Mouse (Mus musculus) intestine, embryonic 16.5 days (tissue): ENCODE measurements at regions not wholly inside any gene's neighbourhood (a gene's known extent, or its start where the extent isn't known, plus 50 kb on each side); places are given as distances from the start of the nearest gene placed in this dataset.

Experiments used
- ATAC-seq: fragments of 200-750 bp; cut with Nextera tagmentation; 2 replicates; pipeline ENCODE4 v1.8.0; 2017; ENCODE audit warnings: moderate TSS enrichment, moderate library complexity
- H3K27ac ChIP-seq: fragments of 300-500 bp; sonication (generic); 2 replicates; pipeline ENCODE4 v1.5.1; 2014; ENCODE audit warnings: mild to moderate bottlenecking, low read length
- H3K27me3 ChIP-seq: fragments of 300-500 bp; sonication (generic); replicated peaks from 2 replicates; pipeline ENCODE4 v1.6.1; 2014; ENCODE audit warnings: low read length, control low read depth, mixed read lengths; ENCODE audit not compliant: control insufficient read depth, insufficient read depth
- H3K36me3 ChIP-seq: fragments of 300-500 bp; sonication (generic); 2 replicates; pipeline ENCODE4 v1.6.1; 2014; ENCODE audit warnings: low read length, control low read depth; ENCODE audit not compliant: control insufficient read depth, insufficient read depth
- H3K4me1 ChIP-seq: fragments of 300-500 bp; sonication (generic); 2 replicates; pipeline ENCODE4 v1.6.1; 2014; ENCODE audit warnings: low read length, control low read depth, mixed read lengths; ENCODE audit not compliant: control insufficient read depth, insufficient read depth
- H3K4me2 ChIP-seq: fragments of 300-500 bp; sonication (generic); 2 replicates; pipeline ENCODE4 v1.6.1; 2014; ENCODE audit warnings: low read depth, low read length, control low read depth
- H3K4me3 ChIP-seq: fragments of 300-500 bp; sonication (generic); 2 replicates; pipeline ENCODE4 v1.5.1; 2014; ENCODE audit warnings: mild to moderate bottlenecking, low read length
- H3K9ac ChIP-seq: fragments of 300-500 bp; sonication (generic); 2 replicates; pipeline ENCODE4 v1.6.1; 2014; ENCODE audit warnings: low read depth, low read length
- H3K9me3 ChIP-seq: fragments of 300-500 bp; sonication (generic); 2 replicates; pipeline ENCODE4 v1.6.1; 2016; ENCODE audit warnings: low read length, control low read depth; ENCODE audit not compliant: control insufficient read depth
- WGBS: fragments of 180-500 bp; shearing (Covaris S2); extraction: QIAGEN DNeasy Blood & Tissue Kit; methylation state at CpG from one replicate; pipeline ENCODE4 v1.1.7; 2014; 5-methylcytosine and 5-hydroxymethylcytosine counted together

GRCm38 (mm10) chr19:50087277-50087676 lies 591.2 kb downstream of the Sorcs1 start:
- no peak overlapping the region for H3K9ac ChIP-seq
- H3K9me3 ChIP-seq, result no peaks in the 10 kb centered on the region
- no peak overlapping the region for H3K4me3 ChIP-seq
- ATAC-seq, result no peak
- H3K27me3 ChIP-seq, result no peaks in the 10 kb centered on the region
- 64% methylated on average over 6 of the region's 6 CpGs for WGBS
- H3K4me2 ChIP-seq, result no peak overlapping the region
- H3K27ac ChIP-seq, result no peak overlapping the region
- no peaks in the 10 kb centered on the region for H3K4me1 ChIP-seq
- no peaks in the 10 kb centered on the region for H3K36me3 ChIP-seq

- H3K9me3 ChIP-seq, result no peaks in the 10 kb centered on the region
- no peak overlapping the region for H3K4me3 ChIP-seq
- ATAC-seq, result no peak
- no peaks in the 10 kb centered on the region for H3K27me3 ChIP-seq
- H3K4me2 ChIP-seq, result no peak overlapping the region
- H3K27ac ChIP-seq, result no peak overlapping the region
- no peaks in the 10 kb centered on the region for H3K36me3 ChIP-seq
- WGBS, result 82% methylated on average over 6 of the region's 6 CpGs
- no peaks in the 10 kb centered on the region for H3K4me1 ChIP-seq
- H3K9ac ChIP-seq, result no peak overlapping the region
These were observed 600.9 kb downstream of the Sorcs1 start for GRCm38 (mm10) chr19:50077427-50078040.

- no peaks in the 10 kb centered on the region for H3K27me3 ChIP-seq
- no peak for ATAC-seq
- H3K4me1 ChIP-seq, result no peaks in the 10 kb centered on the region
- H3K27ac ChIP-seq, result no peak overlapping the region
- H3K4me3 ChIP-seq, result no peak overlapping the region
- H3K36me3 ChIP-seq, result no peaks in the 10 kb centered on the region
- H3K4me2 ChIP-seq, result no peak overlapping the region
- H3K9me3 ChIP-seq, result no peaks in the 10 kb centered on the region
- no peak overlapping the region for H3K9ac ChIP-seq
- WGBS, result 72% methylated on average over 6 of the region's 6 CpGs
These were observed 618.0 kb downstream of the Sorcs1 start for GRCm38 (mm10) chr19:50060448-50060847.

GRCm38 (mm10) chr19:50052910-50053309 lies 625.5 kb downstream of the Sorcs1 start:
- no peaks in the 10 kb centered on the region for H3K27me3 ChIP-seq
- no peak overlapping the region for H3K4me2 ChIP-seq
- no peak overlapping the region for H3K4me3 ChIP-seq
- WGBS, result 61% methylated on average over 2 of the region's 2 CpGs
- no peaks in the 10 kb centered on the region; the same call in 1 of the 2 replicates for H3K4me1 ChIP-seq
- H3K27ac ChIP-seq, result no peak overlapping the region
- H3K9me3 ChIP-seq, result no peaks in the 10 kb centered on the region
- H3K36me3 ChIP-seq, result no peaks in the 10 kb centered on the region
- peak; percentile 94 for ATAC-seq
- no peak overlapping the region for H3K9ac ChIP-seq

GRCm38 (mm10) chr19:50045761-50046160 lies 632.7 kb downstream of the Sorcs1 start:
- H3K4me3 ChIP-seq, result no peak overlapping the region
- 64% methylated on average over 3 of the region's 3 CpGs for whole genome bisulfite sequencing
- H3K4me2 ChIP-seq, result no peak overlapping the region
- H3K36me3 ChIP-seq, result no peaks in the 10 kb centered on the region
- no peak overlapping the region for H3K27ac ChIP-seq
- no peak overlapping the region for H3K9ac ChIP-seq
- H3K4me1 ChIP-seq, result no peaks in the 10 kb centered on the region
- H3K27me3 ChIP-seq, result no peaks in the 10 kb centered on the region
- H3K9me3 ChIP-seq, result no peaks in the 10 kb centered on the region
- no peak for ATAC-seq

DNA sequence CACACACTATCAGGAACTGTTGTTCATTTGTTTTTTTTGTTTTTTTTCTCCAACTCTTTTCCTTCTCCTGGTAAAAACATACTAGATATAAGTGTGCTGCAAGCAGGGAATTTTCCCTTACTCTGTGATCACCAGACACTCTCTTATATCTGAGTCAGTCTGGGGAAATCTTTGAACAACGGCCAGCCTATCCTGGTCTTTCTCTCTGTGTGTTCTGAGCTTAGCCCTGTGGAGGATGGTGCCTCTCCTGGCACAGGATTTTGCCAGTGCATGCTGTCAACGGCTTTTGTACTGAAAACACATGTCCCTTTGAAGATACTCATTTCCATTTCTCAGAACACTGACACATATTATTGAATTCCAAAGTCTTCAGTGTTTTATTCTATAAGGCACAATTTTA lies 664.8 kb downstream of the Sorcs1 start:
- no peak overlapping the region for H3K9ac ChIP-seq
- no peaks in the 10 kb centered on the region for H3K36me3 ChIP-seq
- H3K27me3 ChIP-seq, result no peaks in the 10 kb centered on the region
- H3K9me3 ChIP-seq, result no peaks in the 10 kb centered on the region
- no peak overlapping the region for H3K27ac ChIP-seq
- H3K4me2 ChIP-seq, result no peak overlapping the region
- 48% methylated on average over 2 of the region's 2 CpGs for WGBS
- H3K4me1 ChIP-seq, result no peaks in the 10 kb centered on the region
- no peak for ATAC-seq
- no peak overlapping the region for H3K4me3 ChIP-seq

DNA sequence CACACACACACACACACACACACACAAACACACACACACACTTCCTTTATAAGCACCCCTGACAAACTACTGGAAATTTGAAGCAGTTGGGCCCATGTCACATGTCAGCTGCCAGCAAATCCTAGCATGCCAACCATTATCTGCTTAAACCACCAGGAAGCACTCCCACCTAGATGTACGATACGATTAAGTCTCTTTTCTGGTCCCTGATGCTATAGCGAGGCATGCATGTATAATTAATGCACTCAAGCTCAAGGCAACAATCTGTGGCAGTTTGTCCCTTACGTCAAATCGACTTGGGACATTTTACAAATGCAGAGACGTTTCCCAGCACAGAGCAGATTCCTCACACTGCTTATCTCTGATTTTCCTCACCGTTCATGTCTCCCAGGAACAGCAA lies 673.2 kb downstream of the Sorcs1 start:
- 44% methylated on average over 7 of the region's 7 CpGs for WGBS
- no peaks in the 10 kb centered on the region for H3K9me3 ChIP-seq
- H3K4me1 ChIP-seq, result no peaks in the 10 kb centered on the region
- H3K4me3 ChIP-seq, result no peak overlapping the region
- no peaks in the 10 kb centered on the region for H3K36me3 ChIP-seq
- ATAC-seq, result no peak
- H3K4me2 ChIP-seq, result no peak overlapping the region
- no peak overlapping the region for H3K9ac ChIP-seq
- H3K27ac ChIP-seq, result no peak overlapping the region
- no peaks in the 10 kb centered on the region for H3K27me3 ChIP-seq

GRCm38 (mm10) chr19:49985826-49986225 lies 692.6 kb downstream of the Sorcs1 start:
- H3K27me3 ChIP-seq, result no peaks in the 10 kb centered on the region
- no peaks in the 10 kb centered on the region for H3K9me3 ChIP-seq
- H3K4me1 ChIP-seq, result no peaks in the 10 kb centered on the region
- ATAC-seq, result no peak
- WGBS, result 69% methylated on average over 2 of the region's 2 CpGs
- H3K4me3 ChIP-seq, result no peak overlapping the region
- H3K4me2 ChIP-seq, result no peak overlapping the region
- no peaks in the 10 kb centered on the region for H3K36me3 ChIP-seq
- no peak overlapping the region for H3K27ac ChIP-seq
- no peak overlapping the region for H3K9ac ChIP-seq

DNA sequence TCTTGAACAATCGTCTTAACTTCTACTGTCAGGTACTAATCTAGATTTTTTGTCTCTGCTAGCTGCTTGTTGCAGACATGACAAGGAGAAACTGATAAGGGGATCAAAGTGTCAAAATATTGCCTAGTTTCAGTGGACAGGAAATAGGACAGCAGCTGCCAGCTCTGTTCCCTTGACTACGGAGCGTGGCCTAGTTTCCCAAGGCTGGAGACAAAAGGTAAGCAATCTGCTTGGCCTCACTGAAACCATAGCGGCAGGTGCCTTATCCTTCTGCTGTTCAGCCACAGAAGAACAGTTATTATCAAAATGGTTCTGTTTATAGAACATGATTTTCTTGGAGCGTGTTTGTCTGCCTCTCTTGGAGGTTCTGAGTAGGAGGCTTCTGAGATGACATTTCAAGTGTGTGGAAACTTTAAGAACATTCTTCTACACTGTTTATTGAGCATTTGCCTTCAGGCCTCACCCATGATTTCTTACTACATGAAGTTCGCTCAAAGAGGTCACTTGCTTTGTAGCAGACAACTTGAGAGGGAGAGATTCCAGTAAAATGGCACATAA lies 712.1 kb downstream of the Sorcs1 start:
- no peaks in the 10 kb centered on the region for H3K9me3 ChIP-seq
- H3K9ac ChIP-seq, result no peak overlapping the region
- no peaks in the 10 kb centered on the region for H3K36me3 ChIP-seq
- WGBS, result 75% methylated on average over 6 of the region's 6 CpGs
- no peaks in the 10 kb centered on the region for H3K4me1 ChIP-seq
- ATAC-seq, result no peak
- no peak overlapping the region for H3K27ac ChIP-seq
- H3K4me3 ChIP-seq, result no peak overlapping the region
- no peaks in the 10 kb centered on the region for H3K27me3 ChIP-seq
- H3K4me2 ChIP-seq, result no peak overlapping the region

DNA sequence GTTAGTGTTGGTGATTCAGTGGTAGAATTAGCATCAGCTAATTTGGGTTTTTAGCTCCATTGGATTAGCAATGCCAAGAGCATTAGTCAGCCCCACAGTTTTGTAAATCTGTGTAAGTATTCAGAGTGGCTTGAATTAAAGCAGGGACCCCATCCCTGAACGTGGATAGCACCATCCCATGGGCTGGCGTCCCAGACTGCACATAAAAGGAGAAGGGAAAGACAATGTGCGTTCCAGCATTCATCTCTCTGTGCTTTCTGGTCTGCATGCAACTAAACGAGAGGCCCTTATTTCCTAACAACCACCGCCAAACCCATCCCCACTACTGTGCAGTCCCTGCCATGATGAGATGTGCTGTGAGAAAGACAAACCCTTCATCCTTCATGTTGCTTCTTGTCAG lies 713.8 kb downstream of the Sorcs1 start:
- Histone ChIP-seq H3K36me3 (no peaks in the 10 kb centered on the region), H3K9me3 (no peaks in the 10 kb centered on the region), H3K27me3 (no peaks in the 10 kb centered on the region), H3K9ac (no peak overlapping the region), H3K4me2 (no peak overlapping the region), H3K4me3 (no peak overlapping the region), H3K4me1 (no peaks in the 10 kb centered on the region), H3K27ac (no peak overlapping the region)
- whole genome bisulfite sequencing, result 84% methylated on average over 5 of the region's 5 CpGs
- no peak for ATAC-seq
